Mouse (Mus musculus): Measurements from ENCODE around the gene Plxnb1. TPM values are rescaled to one million over a fixed set of nuclear protein-coding genes. Genes with fewer than 3 reads are reported as not detected.
A peak's percentile ranks its signal among the peaks of the same experiment; 100 is the strongest.

Gene Plxnb1
- polyA plus RNA-seq, 1 experiment, result 61.4 TPM

GRCm38 (mm10) chr9:109053366-109053765, 41.8 kb upstream of the Plxnb1 start:
- Histone ChIP-seq H3K4me3 (replicated peaks; ENCODE audit: extremely low read depth, low read depth, low read length) (no peak overlapping the region), H3K4me1 (ENCODE audit: control insufficient read depth, insufficient read depth, low read length) (peaks cover 11% of the 10 kb centered on the region)
- TF ChIP-seq CTCF (IDR thresholded peaks at IDR 0.05; ENCODE audit: insufficient read depth, low read length), result no peak
- no peak for TF ChIP-seq POLR2A (IDR thresholded peaks at IDR 0.05; ENCODE audit: borderline replicate concordance, extremely low read depth, low read depth, low read length)
- 75% methylated on average over 3 of the region's 3 CpGs for WGBS
- no peak for DNase-seq

- Histone ChIP-seq H3K4me1 (ENCODE audit: control insufficient read depth, insufficient read depth, low read length) (peaks cover 16% of the 10 kb centered on the region), H3K4me3 (replicated peaks; ENCODE audit: extremely low read depth, low read depth, low read length) (no peak overlapping the region)
- DNase-seq, result no peak
- no peak for TF ChIP-seq POLR2A (IDR thresholded peaks at IDR 0.05; ENCODE audit: borderline replicate concordance, extremely low read depth, low read depth, low read length)
- TF ChIP-seq CTCF (IDR thresholded peaks at IDR 0.05; ENCODE audit: insufficient read depth, low read length), result no peak
- 64% methylated on average over 6 of the region's 6 CpGs for WGBS
These were observed 41.3 kb upstream of the Plxnb1 start for GRCm38 (mm10) chr9:109053851-109054250.

GRCm38 (mm10) chr9:109054712-109055111, 40.5 kb upstream of the Plxnb1 start:
- TF ChIP-seq CTCF (IDR thresholded peaks at IDR 0.05; ENCODE audit: insufficient read depth, low read length) (no peak), POLR2A (IDR thresholded peaks at IDR 0.05; ENCODE audit: borderline replicate concordance, extremely low read depth, low read depth, low read length) (0 out of 2 replicates have a peak, but pooled peaks have one; percentile 28)
- WGBS, result under 1% methylated on average over 7 of the region's 7 CpGs
- DNase-seq, result peak; percentile 56
- peaks cover 18% of the 10 kb centered on the region for H3K4me1 ChIP-seq (ENCODE audit: control insufficient read depth, insufficient read depth, low read length)
- peak overlapping the region; percentile 57 for H3K4me3 ChIP-seq (replicated peaks; ENCODE audit: extremely low read depth, low read depth, low read length)

- H3K4me1 ChIP-seq (ENCODE audit: control insufficient read depth, insufficient read depth, low read length), result peaks cover 20% of the 10 kb centered on the region
- DNase-seq, result no peak
- 84% methylated on average over 12 of the region's 12 CpGs for WGBS
- H3K4me3 ChIP-seq (replicated peaks; ENCODE audit: extremely low read depth, low read depth, low read length), result peak overlapping the region; percentile 15
- TF ChIP-seq CTCF (IDR thresholded peaks at IDR 0.05; ENCODE audit: insufficient read depth, low read length) (no peak), POLR2A (IDR thresholded peaks at IDR 0.05; ENCODE audit: borderline replicate concordance, extremely low read depth, low read depth, low read length) (no peak)
These were observed 39.7 kb upstream of the Plxnb1 start for GRCm38 (mm10) chr9:109055271-109056030.

- 87% methylated on average over 17 of the region's 17 CpGs for WGBS
- Histone ChIP-seq H3K4me1 (ENCODE audit: control insufficient read depth, insufficient read depth, low read length) (peaks cover 20% of the 10 kb centered on the region), H3K4me3 (replicated peaks; ENCODE audit: extremely low read depth, low read depth, low read length) (no peak overlapping the region)
- TF ChIP-seq POLR2A (IDR thresholded peaks at IDR 0.05; ENCODE audit: borderline replicate concordance, extremely low read depth, low read depth, low read length) (no peak), CTCF (IDR thresholded peaks at IDR 0.05; ENCODE audit: insufficient read depth, low read length) (no peak)
- no peak for DNase-seq
These were observed 39.0 kb upstream of the Plxnb1 start for GRCm38 (mm10) chr9:109056081-109056690.

- Histone ChIP-seq H3K4me3 (replicated peaks; ENCODE audit: extremely low read depth, low read depth, low read length) (no peak overlapping the region), H3K4me1 (ENCODE audit: control insufficient read depth, insufficient read depth, low read length) (peaks cover 20% of the 10 kb centered on the region)
- TF ChIP-seq POLR2A (IDR thresholded peaks at IDR 0.05; ENCODE audit: borderline replicate concordance, extremely low read depth, low read depth, low read length) (no peak), CTCF (IDR thresholded peaks at IDR 0.05; ENCODE audit: insufficient read depth, low read length) (no peak)
- no peak for DNase-seq
- WGBS, result 76% methylated on average over 4 of the region's 4 CpGs
These were observed 38.3 kb upstream of the Plxnb1 start for GRCm38 (mm10) chr9:109056916-109057315.

GRCm38 (mm10) chr9:109057543-109057942, 37.6 kb upstream of the Plxnb1 start:
- H3K4me3 ChIP-seq (replicated peaks; ENCODE audit: extremely low read depth, low read depth, low read length), result no peak overlapping the region

GRCm38 (mm10) chr9:109058006-109058765, 37.0 kb upstream of the Plxnb1 start:
- Histone ChIP-seq H3K4me1 (ENCODE audit: control insufficient read depth, insufficient read depth, low read length) (peaks cover 20% of the 10 kb centered on the region), H3K4me3 (replicated peaks; ENCODE audit: extremely low read depth, low read depth, low read length) (peak overlapping the region; percentile 47)
- 83% methylated on average over 19 of the region's 19 CpGs for WGBS
- TF ChIP-seq CTCF (IDR thresholded peaks at IDR 0.05; ENCODE audit: insufficient read depth, low read length), result no peak
- no peak for TF ChIP-seq POLR2A (IDR thresholded peaks at IDR 0.05; ENCODE audit: borderline replicate concordance, extremely low read depth, low read depth, low read length)
- DNase-seq, result peak; percentile 7

More at GRCm38 (mm10) chr9:109057543-109057942, 37.6 kb upstream of the Plxnb1 start:
- 77% methylated on average over 5 of the region's 5 CpGs for WGBS
- TF ChIP-seq CTCF (IDR thresholded peaks at IDR 0.05; ENCODE audit: insufficient read depth, low read length) (no peak), POLR2A (IDR thresholded peaks at IDR 0.05; ENCODE audit: borderline replicate concordance, extremely low read depth, low read depth, low read length) (no peak)
- peaks cover 20% of the 10 kb centered on the region for H3K4me1 ChIP-seq (ENCODE audit: control insufficient read depth, insufficient read depth, low read length)
- no peak for DNase-seq

GRCm38 (mm10) chr9:109059136-109059903, 35.9 kb upstream of the Plxnb1 start, which contains the start of gene Trex1:
Gene Trex1, minus strand, starts transcription at chr9:109059734.
- WGBS, result 2% methylated on average over 15 of the region's 15 CpGs
- Histone ChIP-seq H3K4me1 (ENCODE audit: control insufficient read depth, insufficient read depth, low read length) (peaks cover 19% of the 10 kb centered on the region), H3K4me3 (replicated peaks; ENCODE audit: extremely low read depth, low read depth, low read length) (peak within 1 kb of the TSS; percentile 47)
- TF ChIP-seq POLR2A (IDR thresholded peaks at IDR 0.05; ENCODE audit: borderline replicate concordance, extremely low read depth, low read depth, low read length), result peak; percentile 97
- TF ChIP-seq CTCF (IDR thresholded peaks at IDR 0.05; ENCODE audit: insufficient read depth, low read length), result peak; percentile 92
- peak; percentile 86 for DNase-seq

Measured in lung, adult 2 months (tissue).